Mouse (Mus musculus) MEL (cell line): ENCODE results near the gene B9d1. TPM values are rescaled to one million over a fixed set of nuclear protein-coding genes. Genes with fewer than 3 reads are reported as not detected.

ENCODE experiments used
- DNase-seq: peaks from one replicate; pipeline ENCODE4 v3.0.0; 2011; ENCODE audit warnings: low read depth, low spot score
- H3K27ac ChIP-seq: 2 replicates; pipeline ENCODE4 v1.5.1; 2012; ENCODE audit warnings: low read depth, mild to moderate bottlenecking, control low read depth, low read length, moderate library complexity; ENCODE audit not compliant: control insufficient read depth
- H3K27me3 ChIP-seq, 2 experiments: fragments of 150-350 bp in 1 of 2; sonication (generic) in 1 of 2; 2 replicates each; pipeline ENCODE4 v1.6.1; 2012; ENCODE audit warnings: low read length in 2 of 2, mild to moderate bottlenecking in 2 of 2, improper control_type of control experiment in 1 of 2, moderate library complexity in 1 of 2; ENCODE audit not compliant: insufficient read depth in 2 of 2, control insufficient read depth in 1 of 2
- H3K36me3 ChIP-seq, 2 experiments: 2 replicates each; pipeline ENCODE4 v1.6.1; 2012 to 2014; ENCODE audit warnings: low read length in 2 of 2, improper control_type of control experiment in 1 of 2, inconsistent platforms in 1 of 2, mild to moderate bottlenecking in 1 of 2; ENCODE audit not compliant: insufficient read depth in 2 of 2, control insufficient read depth in 1 of 2
- H3K4me1 ChIP-seq, 2 experiments: fragments of 150-350 bp in 1 of 2; sonication (generic) in 1 of 2; 2 replicates each; pipeline ENCODE4 v1.6.1; 2012; ENCODE audit warnings: low read length in 2 of 2, improper control_type of control experiment in 1 of 2, mild to moderate bottlenecking in 1 of 2; ENCODE audit not compliant: insufficient read depth in 2 of 2, control insufficient read depth in 1 of 2
- H3K4me3 ChIP-seq, 2 experiments: fragments of 150-350 bp in 1 of 2; sonication (generic) in 1 of 2; 2 replicates each; pipeline ENCODE4 v1.5.1; 2012; ENCODE audit warnings: low read depth in 2 of 2, low read length in 2 of 2, mild to moderate bottlenecking in 2 of 2, moderate library complexity in 2 of 2, control low read depth in 1 of 2, improper control_type of control experiment in 1 of 2; ENCODE audit not compliant: control insufficient read depth in 1 of 2, insufficient read depth in 1 of 2
- H3K79me2 ChIP-seq: 2 replicates; pipeline ENCODE4 v1.6.1; 2012; ENCODE audit warnings: mild to moderate bottlenecking, low read length, moderate library complexity; ENCODE audit not compliant: control insufficient read depth, poor library complexity, insufficient read depth
- H3K9ac ChIP-seq: 2 replicates; pipeline ENCODE4 v1.6.1; 2012; ENCODE audit warnings: low read depth, mild to moderate bottlenecking, control low read depth, low read length, moderate library complexity; ENCODE audit not compliant: control insufficient read depth, poor library complexity, severe bottlenecking
- H3K9me3 ChIP-seq: fragments of 150-350 bp; sonication (generic); replicated peaks from 2 replicates; pipeline ENCODE4 v1.6.1; 2012; ENCODE audit warnings: mild to moderate bottlenecking, low read length, improper control_type of control experiment, moderate library complexity; ENCODE audit not compliant: insufficient read depth
- EP300 ChIP-seq, 2 experiments: IDR thresholded peaks; 2 replicates each; pipeline ENCODE4 v1.6.1; 2011; ENCODE audit warnings: improper control_type of control experiment in 2 of 2, low read length in 2 of 2, low read depth in 1 of 2, mild to moderate bottlenecking in 1 of 2
- GATA1 ChIP-seq: IDR thresholded peaks from 2 replicates; pipeline ENCODE4 v1.6.1; 2011; ENCODE audit warnings: low read depth, low read length, improper control_type of control experiment
- MEF2A ChIP-seq: IDR thresholded peaks from 2 replicates; pipeline ENCODE4 v1.6.1; 2014; ENCODE audit warnings: low read depth, mild to moderate bottlenecking, inconsistent platforms, low read length, improper control_type of control experiment; ENCODE audit not compliant: poor library complexity, insufficient replicate concordance, severe bottlenecking; ENCODE audit errors: extremely low read depth
- MXI1 ChIP-seq: IDR thresholded peaks from 2 replicates; pipeline ENCODE4 v1.6.1; 2011; ENCODE audit warnings: mild to moderate bottlenecking, low read depth, low read length, improper control_type of control experiment
- RCOR1 ChIP-seq: IDR thresholded peaks from 2 replicates; pipeline ENCODE4 v1.6.1; 2012; ENCODE audit warnings: low read depth, mild to moderate bottlenecking, inconsistent platforms, low read length, improper control_type of control experiment
- polyA plus RNA-seq, 2 experiments: library from polyadenylated mRNA; stranded (reverse) in 1 of 2; unstranded in 1 of 2; fragments of >175 nt in 1 of 2; fragments of >200 nt in 1 of 2; gene quantifications; 2 replicates each; pipeline versions ENCODE4 v1.2.1 to v1.2.4; 2012; ENCODE audit warnings: low replicate concordance in 2 of 2, low read depth in 1 of 2; ENCODE audit not compliant: insufficient read length in 2 of 2, insufficient read depth in 1 of 2, missing spikeins in 1 of 2
- total RNA-seq: library from RNA; depleted of rRNA; stranded (reverse); fragments of 300-350 nt; gene quantifications from 2 replicates; pipeline ENCODE4 v1.2.3, GENCODE M21; 2012; rRNA removed

Gene B9d1
- total and polyA plus RNA-seq, 3 experiments: 22.5 to 27.2 TPM; not detected in 1

- Histone ChIP-seq H3K9me3 (no peaks in the 10 kb centered on the region), H3K27ac (no peak overlapping the region), H3K36me3 (no peaks in the 10 kb centered on the region), H3K79me2 (no peaks in the 10 kb centered on the region; the same call in 1 of the 2 replicates), H3K9ac (no peak overlapping the region), H3K4me3 (no peak overlapping the region), H3K4me1 (peaks cover 0 to 7% of the 10 kb centered on the region in 2 experiments; a peak in 1 of 4 replicates), H3K27me3 (no peaks in the 10 kb centered on the region)
- TF ChIP-seq EP300 (IDR thresholded peaks at IDR 0.05; ENCODE audit: low read depth in 1 of 2, low read length in 2 of 2) (peak in 1 of 2 experiments; percentile 39; a peak in 3 of 4 replicates), MXI1 (peak; percentile 33; the same call in 1 of the 2 replicates), MEF2A (no peak), RCOR1 (peak; percentile 94), GATA1 (peak; percentile 17; the same call in 1 of the 2 replicates)
- peak; percentile 55 for DNase-seq
Measured at GRCm38 (mm10) chr11:61562421-61562820, 57.5 kb downstream of the B9d1 start.

Other genes with a start within 250 kb of the B9d1 start
- 9.6 and 11.0 TPM in 2 replicates for gene Aldh3a2, start 237.7 kb upstream of the B9d1 start, total RNA-seq
- gene Aldh3a2, start 237.7 kb upstream of the B9d1 start, polyA plus RNA-seq: 10 to 100 TPM in 1 of 2 experiments, not detected in 1; 15.0 TPM
- gene Slc47a2, start 162.3 kb upstream of the B9d1 start, total RNA-seq: 0.10 and 0.15 TPM in 2 replicates
- under 1 TPM in 1 of 2 experiments, not detected in 1; 0.25 TPM for gene Slc47a2, start 162.3 kb upstream of the B9d1 start, polyA plus RNA-seq
- 0.04 TPM in 1 of 2 replicates, not detected in the other for gene Slc47a1, start 126.8 kb upstream of the B9d1 start, total RNA-seq
- gene Slc47a1, start 126.8 kb upstream of the B9d1 start, polyA plus RNA-seq: not detected
- gene Rnf112, start 51.0 kb upstream of the B9d1 start, total RNA-seq: not detected in 2 replicates
- not detected for gene Rnf112, start 51.0 kb upstream of the B9d1 start, polyA plus RNA-seq
- gene Mfap4, start 19.7 kb upstream of the B9d1 start, total RNA-seq: not detected in 2 replicates
- gene Mfap4, start 19.7 kb upstream of the B9d1 start, polyA plus RNA-seq: not detected
- 12.6 and 12.7 TPM in 2 replicates for gene Mapk7, start 10.7 kb upstream of the B9d1 start, total RNA-seq
- gene Mapk7, start 10.7 kb upstream of the B9d1 start, polyA plus RNA-seq: 10 to 100 TPM in 1 of 2 experiments, not detected in 1; 25.3 TPM
- 8.6 and 8.8 TPM in 2 replicates for gene Epn2, start 74.5 kb downstream of the B9d1 start, total RNA-seq
- gene Epn2, start 74.5 kb downstream of the B9d1 start, polyA plus RNA-seq: 10 to 100 TPM in 1 of 2 experiments, not detected in 1; 12.5 TPM
- 1.8 TPM in 2 replicates for gene Grap, start 148.1 kb downstream of the B9d1 start, total RNA-seq
- 1 to 10 TPM in 1 of 2 experiments, not detected in 1; 2.3 TPM for gene Grap, start 148.1 kb downstream of the B9d1 start, polyA plus RNA-seq
- gene Fam83g, start 178.9 kb downstream of the B9d1 start, total RNA-seq: 6.2 and 9.7 TPM in 2 replicates
- 1 to 10 TPM in 1 of 2 experiments, not detected in 1; 5.4 TPM for gene Fam83g, start 178.9 kb downstream of the B9d1 start, polyA plus RNA-seq
- gene Slc5a10, start 215.7 kb downstream of the B9d1 start, total RNA-seq: not detected in 2 replicates
- gene Slc5a10, start 215.7 kb downstream of the B9d1 start, polyA plus RNA-seq: under 1 TPM in 1 of 2 experiments, not detected in 1; 0.08 TPM